Mouse (Mus musculus) heart, postnatal 0 days (tissue): ENCODE results near the gene Hipk4. TPM values are rescaled to one million over a fixed set of nuclear protein-coding genes. Genes with fewer than 3 reads are reported as not detected.

ENCODE experiments used
- ATAC-seq: fragments of 200-750 bp; cut with Nextera tagmentation; 2 replicates; pipeline ENCODE4 v1.8.0; 2017; ENCODE audit warnings: low read depth, moderate number of reproducible peaks, moderate library complexity; ENCODE audit not compliant: insufficient read depth
- DNase-seq: peaks from one replicate; pipeline ENCODE4 v3.0.0-alpha.2; 2016; ENCODE audit warnings: low spot score
- H3K27ac ChIP-seq: fragments of 300-500 bp; sonication (generic); 2 replicates; pipeline ENCODE4 v1.5.1; 2014; ENCODE audit warnings: low read depth, mild to moderate bottlenecking
- H3K27me3 ChIP-seq: fragments of 300-500 bp; sonication (generic); 2 replicates; pipeline ENCODE4 v1.6.1; 2014; ENCODE audit warnings: low read length, mixed read lengths; ENCODE audit not compliant: control insufficient read depth, insufficient read depth
- H3K36me3 ChIP-seq: fragments of 300-500 bp; sonication (generic); replicated peaks from 2 replicates; pipeline ENCODE4 v1.6.1; 2014; ENCODE audit warnings: low read length, mixed read lengths; ENCODE audit not compliant: control insufficient read depth, insufficient read depth
- H3K4me1 ChIP-seq: fragments of 300-500 bp; sonication (generic); 2 replicates; pipeline ENCODE4 v1.6.1; 2014; ENCODE audit warnings: antibody characterized with exemption; ENCODE audit not compliant: control insufficient read depth, insufficient read depth
- H3K4me2 ChIP-seq: fragments of 300-500 bp; sonication (generic); 2 replicates; pipeline ENCODE4 v1.6.1; 2014; ENCODE audit warnings: low read depth, mild to moderate bottlenecking, low read length, moderate library complexity
- H3K4me3 ChIP-seq: fragments of 300-500 bp; sonication (generic); 2 replicates; pipeline ENCODE4 v1.5.1; 2014; ENCODE audit warnings: low read depth, low read length
- H3K9ac ChIP-seq: fragments of 300-500 bp; sonication (generic); replicated peaks from 2 replicates; pipeline ENCODE4 v1.6.1; 2014; ENCODE audit warnings: low read depth, low read length, mixed read lengths
- H3K9me3 ChIP-seq: fragments of 300-500 bp; sonication (generic); replicated peaks from 2 replicates; pipeline ENCODE4 v1.6.1; 2016; ENCODE audit warnings: low read length; ENCODE audit not compliant: control insufficient read depth
- CTCF ChIP-seq: IDR thresholded peaks from 2 replicates; pipeline ENCODE4 v1.5.1; 2016; ENCODE audit warnings: antibody characterized with exemption, control low read depth, low read depth
- EP300 ChIP-seq: IDR thresholded peaks from 2 replicates; pipeline ENCODE4 v1.6.1; 2016; ENCODE audit warnings: antibody characterized with exemption, low read depth
- WGBS: fragments of 180-500 bp; shearing (Covaris S2); extraction: QIAGEN DNeasy Blood & Tissue Kit; methylation state at CpG from one replicate; pipeline ENCODE4 v1.1.7; 2014; 5-methylcytosine and 5-hydroxymethylcytosine counted together
- polyA plus RNA-seq: library from polyadenylated mRNA; unstranded; fragments of >200 nt; fragmentation: Nextera tagmentation; extraction: Ambion mirVana; gene quantifications from 2 replicates; pipeline ENCODE4 v1.2.1, GENCODE M21; 2015
- total RNA-seq: library from RNA; depleted of rRNA; stranded (reverse); fragments of >200 nt; gene quantifications from 2 replicates; pipeline ENCODE4 v1.2.3, GENCODE M21; 2014; ENCODE audit warnings: low replicate concordance

Hipk4 gene
- total and polyA plus RNA-seq, 2 experiments from 2014 or later, result 0.18 to 0.23 TPM

GRCm38 (mm10) chr7:27526039-27526827, 3.2 kb downstream of the Hipk4 start:
- DNase-seq, result peak; percentile 79
- H3K36me3 ChIP-seq, result 0 out of 2 replicates have a peak, but pooled peaks cover 2% of the 10 kb centered on the region
- no peaks in the 10 kb centered on the region for H3K27me3 ChIP-seq
- peak; percentile 96 for TF ChIP-seq CTCF
- TF ChIP-seq EP300, result no peak
- H3K9me3 ChIP-seq, result no peaks in the 10 kb centered on the region
- H3K9ac ChIP-seq, result no peak overlapping the region
- no peak overlapping the region for H3K27ac ChIP-seq
- no peak overlapping the region for H3K4me2 ChIP-seq
- peak; percentile 72 for ATAC-seq
- 20% methylated on average over 10 of the region's 10 CpGs for WGBS
- no peaks in the 10 kb centered on the region; the same call in 1 of the 2 replicates for H3K4me1 ChIP-seq
- no peak overlapping the region for H3K4me3 ChIP-seq

- no peak overlapping the region for H3K4me2 ChIP-seq
- H3K27me3 ChIP-seq, result no peaks in the 10 kb centered on the region
- no peak overlapping the region for H3K9ac ChIP-seq
- WGBS, result 82% methylated on average over 21 of the region's 21 CpGs
- ATAC-seq (no peak), DNase-seq (no peak)
- no peak overlapping the region for H3K27ac ChIP-seq
- H3K4me1 ChIP-seq, result no peaks in the 10 kb centered on the region; the same call in 1 of the 2 replicates
- no peak overlapping the region for H3K4me3 ChIP-seq
- TF ChIP-seq CTCF (no peak), EP300 (no peak)
- 0 out of 2 replicates have a peak, but pooled peaks cover 18% of the 10 kb centered on the region for H3K36me3 ChIP-seq
- H3K9me3 ChIP-seq, result no peaks in the 10 kb centered on the region
These were observed 6.0 kb downstream of the Hipk4 start for GRCm38 (mm10) chr7:27529070-27529469.

DNA sequence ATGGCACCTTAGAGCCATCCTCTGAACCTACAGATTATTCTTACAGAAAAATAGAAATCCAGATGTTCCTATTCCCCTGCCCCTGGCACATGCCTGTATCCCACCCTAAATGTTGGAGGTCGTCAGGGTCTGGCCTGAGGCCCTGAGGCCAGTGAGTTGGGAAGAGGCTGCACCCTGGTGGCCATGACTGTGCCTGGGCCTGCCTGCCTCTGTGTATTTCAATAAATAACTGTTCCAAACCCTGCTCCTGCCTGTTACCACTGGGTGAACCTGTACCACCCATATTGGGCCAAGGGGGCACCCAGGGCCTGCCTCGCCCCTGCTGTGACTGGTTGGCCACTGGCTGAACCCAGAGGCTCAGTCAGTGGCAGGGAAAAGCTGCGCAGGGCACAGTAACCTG, 7.9 kb downstream of the Hipk4 start:
- H3K9me3 ChIP-seq, result no peaks in the 10 kb centered on the region
- no peak overlapping the region for H3K9ac ChIP-seq
- WGBS, result 73% methylated on average over 3 of the region's 3 CpGs
- TF ChIP-seq EP300 (no peak), CTCF (peak; percentile 25)
- DNase-seq (no peak), ATAC-seq (no peak)
- H3K4me3 ChIP-seq, result no peak overlapping the region
- no peaks in the 10 kb centered on the region; the same call in 1 of the 2 replicates for H3K4me1 ChIP-seq
- H3K4me2 ChIP-seq, result no peak overlapping the region
- no peak overlapping the region for H3K27ac ChIP-seq
- peaks cover 27% of the 10 kb centered on the region; the same call in 1 of the 2 replicates for H3K36me3 ChIP-seq
- no peaks in the 10 kb centered on the region for H3K27me3 ChIP-seq

DNA sequence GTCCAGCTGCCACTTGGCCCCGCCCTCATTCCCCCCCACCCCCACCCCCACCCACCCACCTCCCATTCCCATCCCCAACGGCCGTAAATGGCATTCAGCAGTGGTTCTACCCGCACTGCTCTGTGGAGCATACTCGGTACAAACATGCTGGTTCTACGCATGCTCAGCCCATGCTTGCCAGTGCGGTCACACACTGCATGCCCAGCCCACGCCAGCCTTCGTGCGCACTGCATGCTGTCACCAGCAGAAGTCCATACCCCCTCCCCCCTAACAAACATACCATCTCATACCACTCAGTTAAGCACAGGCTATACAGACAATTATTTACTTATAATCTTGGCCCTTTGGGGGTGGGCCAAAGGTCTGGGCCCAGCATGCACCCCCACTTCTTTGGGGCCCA, 8.6 kb downstream of the Hipk4 start:
- WGBS, result 88% methylated on average over 10 of the region's 10 CpGs
- Histone ChIP-seq H3K4me2 (no peak overlapping the region), H3K4me3 (no peak overlapping the region), H3K9me3 (no peaks in the 10 kb centered on the region), H3K27me3 (no peaks in the 10 kb centered on the region), H3K36me3 (peaks cover 34% of the 10 kb centered on the region; the same call in 1 of the 2 replicates), H3K27ac (no peak overlapping the region), H3K9ac (no peak overlapping the region), H3K4me1 (no peaks in the 10 kb centered on the region)
- DNase-seq, result no peak
- no peak for TF ChIP-seq EP300
- no peak for TF ChIP-seq CTCF
- no peak for ATAC-seq

DNA sequence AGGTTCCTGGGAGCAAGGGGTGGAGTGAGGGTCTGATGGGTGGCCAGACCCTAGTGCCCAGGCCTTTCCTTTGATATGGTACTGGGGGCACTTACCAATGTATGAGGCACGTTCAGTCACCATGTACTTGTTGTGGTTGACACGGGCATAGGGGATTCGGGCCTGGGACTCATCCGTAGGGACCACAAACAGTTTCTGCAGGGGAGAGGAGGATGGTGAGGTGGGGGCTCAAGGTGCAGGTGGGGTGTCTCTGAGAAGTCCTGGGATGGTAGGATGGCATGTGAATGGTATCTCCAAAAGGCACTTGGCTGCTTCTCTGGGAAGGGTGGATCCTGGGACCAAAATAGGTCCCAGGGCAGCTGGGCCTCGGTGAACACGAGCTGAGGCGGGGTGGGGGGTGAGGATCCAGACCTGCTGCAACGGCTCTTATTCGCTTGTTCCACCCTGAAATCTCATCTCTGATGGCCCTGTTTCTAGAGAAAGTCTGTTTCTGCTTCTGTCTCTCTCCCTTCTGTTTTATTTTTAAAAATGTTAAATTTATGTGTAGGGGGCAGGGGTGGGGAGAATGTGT, 9.5 kb downstream of the Hipk4 start:
- Histone ChIP-seq H3K36me3 (peaks cover 36% of the 10 kb centered on the region; the same call in 1 of the 2 replicates), H3K4me2 (no peak overlapping the region), H3K27ac (no peak overlapping the region), H3K9me3 (no peaks in the 10 kb centered on the region), H3K9ac (no peak overlapping the region; the same call in 1 of the 2 replicates), H3K4me3 (no peak overlapping the region), H3K27me3 (no peaks in the 10 kb centered on the region), H3K4me1 (no peaks in the 10 kb centered on the region)
- DNase-seq, result no peak
- 60% methylated on average over 9 of the region's 9 CpGs for WGBS
- TF ChIP-seq EP300, result no peak
- TF ChIP-seq CTCF, result no peak
- no peak for ATAC-seq
